Comparison of ENCODE assay signal across 8 mouse cellular contexts in genomic region chr4:141406516-141407299, GRCm38 (mm10). TPM values are rescaled to one million over a fixed set of nuclear protein-coding genes. Genes with fewer than 3 reads are reported as not detected.
DNase-seq lines count a peak whose midpoint lies in the region; ATAC-seq and TF ChIP-seq lines count a peak whose summit lies in the region.
"Had no signal": no experiment of that assay in that cellular context is flagged by ENCODE, and none has a peak within 500 bp of the region (broad histone marks: within the 10 kb centered on the region; RNA-seq: fewer than 3 reads in every experiment).

No protein-coding gene starts in this region.

- peaks cover 5% of the 10 kb centered on the region; the same call in 1 of the 2 replicates for H3K4me1 ChIP-seq in testis, adult 2 months (ENCODE audit: control insufficient read depth, insufficient read depth, low read length)
- H3K4me1 ChIP-seq in kidney, postnatal 0 days (replicated peaks; ENCODE audit: insufficient read depth, low read length) = peaks cover 5% of the 10 kb centered on the region; the same call in 1 of the 2 replicates

- no peaks in the 10 kb centered on the region for H3K27me3 ChIP-seq in testis, adult 2 months (ENCODE audit: control insufficient read depth, insufficient read depth, low read length)
- no peaks in the 10 kb centered on the region for H3K27me3 ChIP-seq in kidney, postnatal 0 days (ENCODE audit: insufficient read depth, low read length)
- H3K27me3 ChIP-seq: hindbrain, embryonic 15.5 days had no signal

- TF ChIP-seq POLR2A in testis, adult 2 months (IDR thresholded peaks at IDR 0.05; ENCODE audit: control insufficient read depth, low read depth, low read length) = no peak

- no peaks in the 10 kb centered on the region for H3K9me3 ChIP-seq in kidney, postnatal 0 days (replicated peaks; ENCODE audit: low read length)
- H3K9me3 ChIP-seq: hindbrain, embryonic 15.5 days had no signal

- 28% methylated on average over 14 of the region's 14 CpGs for WGBS in kidney, postnatal 0 days

- H3K4me3 ChIP-seq in testis, adult 2 months (ENCODE audit: control insufficient read depth, low read depth, low read length) = no peak overlapping the region
- no peak overlapping the region for H3K4me3 ChIP-seq in kidney, postnatal 0 days (replicated peaks; ENCODE audit: low read depth, low read length)
- H3K4me3 ChIP-seq: hindbrain, embryonic 15.5 days had no signal

- no peak overlapping the region for H3K27ac ChIP-seq in testis, adult 2 months (ENCODE audit: control insufficient read depth, insufficient read depth, low read depth, low read length)
- 0 out of 2 replicates have a peak overlapping the region, but pooled peaks have one; percentile 13 for H3K27ac ChIP-seq in kidney, postnatal 0 days
- H3K27ac ChIP-seq: hindbrain, embryonic 15.5 days had no signal

- H3K4me2 ChIP-seq in kidney, postnatal 0 days (ENCODE audit: low read length) = no peak overlapping the region
- H3K4me2 ChIP-seq: hindbrain, embryonic 15.5 days had no signal

- no peak overlapping the region for H3K9ac ChIP-seq in kidney, postnatal 0 days (ENCODE audit: low read depth, low read length)
- H3K9ac ChIP-seq: hindbrain, embryonic 15.5 days had no signal

- TF ChIP-seq CTCF in testis, adult 2 months (IDR thresholded peaks at IDR 0.05; ENCODE audit: control insufficient read depth, insufficient read depth, insufficient replicate concordance, low read depth, low read length) = peak; percentile 39; the same call in 1 of the 2 replicates
- peak; percentile 76 for TF ChIP-seq CTCF in kidney, postnatal 0 days (IDR thresholded peaks at IDR 0.05; ENCODE audit: low read depth)

- intact Hi-C loops in gastrocnemius, postnatal 14 days (cut with DNase I; ENCODE audit: low total_unique reads) = no loop called here

- DNase-seq in testis, postnatal 14 days (ENCODE audit: low spot score) = no peak
- DNase-seq in adrenal gland, adult 2 months = peak; percentile 60
- DNase-seq in gastrocnemius, postnatal 14 days = peak; percentile 62
- peak; percentile 72 for DNase-seq in kidney, postnatal 0 days (ENCODE audit: low spot score)
- peak; percentile 74 for DNase-seq in retina, postnatal 1 day
- DNase-seq in frontal cortex, postnatal 25 days (ENCODE audit: low spot score in 2 of 2) = no peak

- peak; percentile 23; the same call in 1 of the 2 replicates for ATAC-seq in kidney, postnatal 0 days (replicated peaks; ENCODE audit: low FRiP score, low read depth)

- H3K36me3 ChIP-seq in testis, adult 2 months (ENCODE audit: control insufficient read depth, insufficient read depth, low read length) = no peaks in the 10 kb centered on the region
- no peaks in the 10 kb centered on the region for H3K36me3 ChIP-seq in kidney, postnatal 0 days (ENCODE audit: insufficient read depth, low read length)
- H3K36me3 ChIP-seq: hindbrain, embryonic 15.5 days had no signal

RNA-seq across cellular contexts. Expression of gene Clcnka, which starts 8.2 kb away (rescaled TPM):
- polyA plus RNA-seq in testis, adult 2 months (2012; rRNA removed) = 0.14 and 1.3 TPM in 2 replicates
- total RNA-seq in adrenal gland, adult 2 months (2021) = not detected
- polyA plus RNA-seq in adrenal gland, adult 2 months (2012; rRNA removed) = 0.04 and 0.07 TPM in 2 replicates
- total RNA-seq in gastrocnemius, postnatal 14 days (2021) = 1 to 10 TPM; 1.2 to 1.8 TPM
- 57.7 and 58.1 TPM in 2 replicates for polyA plus RNA-seq in kidney, postnatal 0 days (2015; fragmentation: Nextera tagmentation; extraction: Ambion mirVana)

RNA-seq across cellular contexts. Expression of gene Clcnkb, which starts 9.1 kb away (rescaled TPM):
- polyA plus RNA-seq in testis, adult 2 months (2012; rRNA removed) = 0.68 and 1.2 TPM in 2 replicates
- not detected for total RNA-seq in adrenal gland, adult 2 months (2021)
- not detected in 2 replicates for polyA plus RNA-seq in adrenal gland, adult 2 months (2012; rRNA removed)
- under 1 TPM; 0.31 to 0.80 TPM for total RNA-seq in gastrocnemius, postnatal 14 days (2021)
- 155 and 161 TPM in 2 replicates for polyA plus RNA-seq in kidney, postnatal 0 days (2015; fragmentation: Nextera tagmentation; extraction: Ambion mirVana)
- polyA plus RNA-seq: hindbrain, embryonic 15.5 days had no signal

RNA-seq across cellular contexts. Expression of gene Hspb7, which starts 13.9 kb away (rescaled TPM):
- polyA plus RNA-seq in testis, adult 2 months (2012; rRNA removed) = 24.6 and 24.7 TPM in 2 replicates
- total RNA-seq in adrenal gland, adult 2 months (2021) = 1 to 10 TPM in 1 of 2 experiments, under 1 TPM in 1; 0.26 to 1.1 TPM
- polyA plus RNA-seq in adrenal gland, adult 2 months (2012; rRNA removed) = 1.1 and 1.2 TPM in 2 replicates
- 100 to 1,000 TPM; 218 to 313 TPM for total RNA-seq in gastrocnemius, postnatal 14 days (2021)
- polyA plus RNA-seq in kidney, postnatal 0 days (2015; fragmentation: Nextera tagmentation; extraction: Ambion mirVana) = 0.29 and 0.41 TPM in 2 replicates
- polyA plus RNA-seq: hindbrain, embryonic 15.5 days had no signal

RNA-seq across cellular contexts. Expression of gene Srarp, which starts 29.2 kb away (rescaled TPM):
- polyA plus RNA-seq in testis, adult 2 months (2012; rRNA removed) = 0.67 TPM in 2 replicates
- total RNA-seq in adrenal gland, adult 2 months (2021) = under 1 TPM; 0.32 to 0.55 TPM
- polyA plus RNA-seq in adrenal gland, adult 2 months (2012; rRNA removed) = 0.22 TPM in 1 of 2 replicates, not detected in the other
- total RNA-seq in gastrocnemius, postnatal 14 days (2021) = not detected
- 0.41 and 0.47 TPM in 2 replicates for polyA plus RNA-seq in kidney, postnatal 0 days (2015; fragmentation: Nextera tagmentation; extraction: Ambion mirVana)

RNA-seq across cellular contexts. Expression of gene Zbtb17, which starts 37.7 kb away (rescaled TPM):
- polyA plus RNA-seq in testis, adult 2 months (2012; rRNA removed) = 24.6 and 28.4 TPM in 2 replicates
- 10 to 100 TPM; 15.8 to 18.7 TPM for total RNA-seq in adrenal gland, adult 2 months (2021)
- 26.5 and 34.4 TPM in 2 replicates for polyA plus RNA-seq in adrenal gland, adult 2 months (2012; rRNA removed)
- 10 to 100 TPM; 16.2 to 16.7 TPM for total RNA-seq in gastrocnemius, postnatal 14 days (2021)
- 24.6 and 26.4 TPM in 2 replicates for polyA plus RNA-seq in kidney, postnatal 0 days (2015; fragmentation: Nextera tagmentation; extraction: Ambion mirVana)

Comparison
In these comparisons a context has a peak if more than half of its experiments do, and no peak if none do; other contexts are left out.
1. DNase-seq: peak in adrenal gland, adult 2 months (single experiment), gastrocnemius, postnatal 14 days (single experiment), kidney, postnatal 0 days (single experiment) and retina, postnatal 1 day (single experiment); none in testis, postnatal 14 days (single experiment) and frontal cortex, postnatal 25 days (0 of 2).
2. RNA of gene Clcnka, which starts 8.2 kb away (polyA plus RNA-seq): 57.7 to 58.1 TPM in kidney, postnatal 0 days; 0.14 to 1.3 TPM in testis, adult 2 months and 0.04 to 0.07 TPM in adrenal gland, adult 2 months; every median in the first group is over 10 times any median in the second.
3. RNA of gene Clcnkb, which starts 9.1 kb away (polyA plus RNA-seq): 155 to 161 TPM in kidney, postnatal 0 days; 0.68 to 1.2 TPM in testis, adult 2 months and not detected in adrenal gland, adult 2 months; every median in the first group is over 10 times any median in the second.
4. RNA of gene Hspb7, which starts 13.9 kb away (polyA plus RNA-seq): 24.6 to 24.7 TPM in testis, adult 2 months; 1.1 to 1.2 TPM in adrenal gland, adult 2 months and 0.29 to 0.41 TPM in kidney, postnatal 0 days; every median in the first group is over 10 times any median in the second.